Mouse (Mus musculus) CD4-positive, CD25-positive, alpha-beta regulatory T cell, adult 4 months (primary cell): ENCODE data around the gene Fam167b. TPM values are rescaled to one million over a fixed set of nuclear protein-coding genes. Genes with fewer than 3 reads are reported as not detected.
A peak's percentile ranks its signal among the peaks of the same experiment; 100 is the strongest.
"Not testable (repeated sequence)": the region's sequence is repeated elsewhere in the genome, so short reads cannot be mapped to it uniquely, and the experiment has no call there.

Experiments
- ATAC-seq: one replicate; pipeline ENCODE4 v1.8.0; 2017
- polyA plus RNA-seq, 2 experiments: library from polyadenylated mRNA; unstranded; fragments of 100-300 nt; shearing (Covaris generic); gene quantifications; one replicate each; pipeline ENCODE4 v1.2.1; 2017

The Fam167b gene
- polyA plus RNA-seq, 2 experiments from 2014 or later = 0.86 TPM; not detected in 1

DNA sequence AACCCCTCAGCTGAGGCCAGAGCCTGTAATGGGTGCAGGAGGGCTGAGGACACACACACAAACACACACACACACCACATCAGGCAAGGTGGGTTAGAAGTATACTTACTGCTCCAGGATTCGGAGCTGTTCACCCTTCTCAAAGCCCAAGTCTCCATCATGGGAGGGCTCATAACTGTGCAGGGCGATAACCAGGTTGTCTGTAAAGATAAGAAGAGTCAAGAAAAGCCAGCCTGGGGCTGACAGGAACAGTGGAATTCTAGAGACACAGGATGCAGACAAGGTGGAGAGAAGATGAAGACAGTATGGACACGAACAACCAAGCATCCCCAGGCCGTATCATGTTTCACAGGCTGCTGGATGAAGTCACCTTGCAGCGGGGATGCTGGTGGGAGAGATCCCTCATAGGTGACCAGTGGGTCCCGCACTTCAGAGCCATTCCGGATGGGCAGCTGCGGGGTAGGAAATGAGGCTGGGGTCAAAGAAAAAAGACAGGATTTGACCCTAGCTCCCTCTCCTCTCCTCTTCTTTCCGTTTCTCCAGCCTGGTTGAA, 21.0 kb downstream of the Fam167b start:
- no peak for ATAC-seq

DNA sequence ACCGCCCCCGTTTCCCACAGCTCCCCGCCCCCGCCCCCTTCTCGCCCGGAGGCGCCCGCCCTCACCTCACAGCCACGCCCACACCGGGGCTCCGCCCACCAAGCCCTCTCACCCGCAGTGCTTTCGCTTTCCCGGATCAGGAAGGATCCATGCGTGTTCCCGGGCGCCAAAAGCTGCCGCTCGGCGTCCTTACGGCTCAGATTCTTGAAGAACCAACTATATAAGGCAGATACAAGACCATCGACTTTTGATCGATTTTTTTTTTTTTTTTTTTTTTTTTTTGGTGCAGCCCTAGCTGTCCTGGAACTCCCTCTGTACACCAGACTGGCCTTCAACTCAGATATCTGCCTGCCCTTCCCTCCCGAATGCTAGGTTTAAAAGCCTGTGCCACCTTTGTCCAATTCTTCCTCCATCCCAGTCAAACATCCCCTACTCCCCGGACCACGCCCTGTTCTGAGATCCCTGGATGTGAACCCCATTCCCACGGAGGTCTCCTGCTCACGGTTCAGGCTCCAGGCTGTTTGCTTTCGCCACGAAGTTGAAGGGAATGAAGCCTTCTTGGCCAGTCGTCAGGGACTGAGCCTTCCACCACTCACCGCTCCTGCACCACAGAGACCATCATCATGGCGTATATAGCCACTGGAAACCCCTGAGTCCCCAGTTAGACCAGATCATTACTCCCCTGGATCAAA, 21.7 kb downstream of the Fam167b start:
- peak; percentile 36 for ATAC-seq

DNA sequence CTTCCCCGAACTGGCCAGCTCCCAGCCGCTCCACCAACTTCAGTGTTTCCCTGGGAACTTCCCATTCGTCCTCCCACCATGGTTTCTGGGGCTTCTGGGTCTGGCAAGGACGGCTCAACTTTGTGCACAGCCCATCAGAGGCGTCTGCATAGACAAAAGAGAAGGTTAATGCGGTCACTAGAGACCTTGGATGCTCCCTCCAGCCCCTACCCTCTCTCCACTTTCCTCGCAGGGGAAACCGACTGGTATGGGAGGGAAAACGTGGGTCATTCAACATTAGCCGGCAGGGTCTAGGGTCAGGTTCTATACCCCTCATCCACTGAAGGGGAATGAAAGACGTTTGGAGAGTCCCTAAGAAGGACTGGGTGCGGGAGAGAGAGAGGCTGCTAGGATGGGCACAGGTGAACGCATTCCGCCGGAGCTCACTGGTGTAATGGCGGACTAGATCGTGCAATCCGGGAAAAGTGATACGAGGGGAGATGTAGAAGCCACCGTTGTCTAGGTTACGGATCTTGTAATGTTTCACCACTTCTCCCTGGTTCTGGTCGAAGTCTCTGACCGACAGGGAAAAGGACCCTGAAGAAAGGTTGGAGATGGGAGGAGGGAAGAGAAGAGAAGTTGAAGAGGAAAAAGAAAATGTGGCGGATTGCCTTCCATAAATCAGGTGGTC, 22.4 kb downstream of the Fam167b start:
- no peak for ATAC-seq

DNA sequence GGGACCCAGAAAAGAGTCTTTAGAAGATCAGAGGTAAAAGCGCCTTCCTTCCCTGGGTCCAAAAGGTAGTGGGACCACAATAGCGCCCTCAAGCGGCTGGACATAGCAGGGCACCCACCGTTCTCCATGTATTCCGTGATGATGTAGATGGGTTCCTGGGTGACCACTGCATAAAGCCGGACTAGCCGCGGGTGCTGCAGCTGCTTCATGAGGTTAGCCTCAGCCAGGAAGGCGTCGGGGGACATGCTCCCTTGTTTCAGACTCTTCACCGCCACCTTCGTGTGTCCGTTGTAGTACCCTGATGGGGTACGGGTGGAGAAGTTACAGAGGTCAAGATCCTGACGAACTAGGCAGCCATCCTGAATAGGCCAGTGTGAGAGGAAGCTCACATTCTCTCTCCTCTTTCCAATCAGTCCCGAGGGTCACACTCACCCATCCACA, 22.9 kb downstream of the Fam167b start:
- ATAC-seq = no peak

DNA sequence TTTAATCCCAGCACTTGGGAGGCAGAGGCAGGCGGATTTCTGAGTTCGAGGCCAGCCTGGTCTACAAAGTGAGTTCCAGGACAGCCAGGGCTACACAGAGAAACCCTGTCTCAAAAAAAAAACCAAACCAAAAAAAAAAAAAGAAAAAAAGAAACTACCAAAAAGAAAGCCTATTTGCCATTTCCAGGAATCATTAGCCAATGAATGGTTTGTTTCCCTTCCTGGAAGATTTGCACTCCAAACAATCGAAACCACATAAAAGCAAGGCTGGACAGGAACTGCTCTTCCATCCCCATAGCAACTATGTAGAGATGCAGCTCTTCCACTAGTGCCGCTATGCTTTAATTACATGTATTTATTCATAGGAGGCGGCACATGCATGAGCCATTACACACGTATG, 23.8 kb downstream of the Fam167b start:
- ATAC-seq = not testable (repeated sequence)

- ATAC-seq = no peak
Observed at GRCm38 (mm10) chr4:129550295-129550694, 28.1 kb downstream of the Fam167b start.

GRCm38 (mm10) chr4:129549306-129549705, 29.0 kb downstream of the Fam167b start:
- peak; percentile 40 for ATAC-seq

GRCm38 (mm10) chr4:129547631-129548030, 30.7 kb downstream of the Fam167b start:
- ATAC-seq = peak; percentile 40

DNA sequence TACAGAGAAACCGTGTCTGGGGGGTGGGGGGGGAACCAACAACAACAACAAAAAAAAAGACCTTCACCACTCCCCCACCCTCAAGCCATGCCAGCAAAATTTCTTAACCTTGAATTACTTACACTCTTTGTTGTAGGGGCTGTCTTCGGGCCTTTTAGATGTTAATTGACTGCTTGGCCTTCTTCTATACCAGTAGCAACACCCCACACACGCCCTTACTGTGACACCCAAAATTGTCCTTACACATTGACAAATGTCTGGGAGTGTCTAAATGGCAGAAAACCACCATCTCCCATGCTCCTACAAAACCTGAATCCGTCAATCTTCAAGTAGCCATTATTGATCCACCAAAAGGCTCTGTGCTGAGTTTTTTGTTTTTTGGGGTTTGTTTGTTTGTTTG, 34.2 kb downstream of the Fam167b start:
- ATAC-seq = no peak

- ATAC-seq = peak; percentile 92
Observed at GRCm38 (mm10) chr4:129542592-129543141, 35.7 kb downstream of the Fam167b start, which contains the start of gene Hdac1. Gene Hdac1 (minus strand): TSS chr4:129542713.

- peak; percentile 9 for ATAC-seq
Observed at GRCm38 (mm10) chr4:129541868-129542591, 36.3 kb downstream of the Fam167b start.

DNA sequence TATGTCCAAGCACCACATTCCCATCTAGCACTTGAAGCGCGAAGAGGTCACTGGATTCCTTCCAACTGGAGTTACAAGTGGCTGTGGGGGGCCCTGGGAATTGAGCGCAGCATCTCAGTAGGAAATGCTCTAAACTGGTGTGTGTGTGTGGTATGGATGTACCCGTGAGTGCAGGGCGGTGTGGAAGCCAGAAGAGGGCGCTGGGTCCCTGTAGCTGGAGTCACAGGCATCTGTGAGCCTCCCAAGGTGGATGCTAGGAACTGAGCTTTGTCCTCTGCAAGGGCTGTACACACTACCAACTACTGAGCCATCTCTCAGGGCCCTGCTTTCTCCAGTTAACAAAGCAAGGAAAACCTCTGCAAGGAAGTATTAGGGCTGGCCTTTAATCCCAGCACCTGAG, 38.3 kb downstream of the Fam167b start:
- no peak for ATAC-seq

GRCm38 (mm10) chr4:129528901-129529300, 49.4 kb downstream of the Fam167b start:
- ATAC-seq = not testable (repeated sequence)

Other genes starting within 250 kb of the Fam167b start
- gene Rbbp4, start 243.2 kb downstream of the Fam167b start, polyA plus RNA-seq = 100 to 1,000 TPM; 252 to 315 TPM
- gene Zbtb8os, start 242.9 kb downstream of the Fam167b start, polyA plus RNA-seq = 10 to 100 TPM; 79.6 to 86.0 TPM
- 1 to 10 TPM; 9.6 to 9.8 TPM for gene Zbtb8a, start 200.4 kb downstream of the Fam167b start, polyA plus RNA-seq
- not detected for gene Zbtb8b, start 137.7 kb downstream of the Fam167b start, polyA plus RNA-seq
- gene Bsdc1, start 117.0 kb downstream of the Fam167b start, polyA plus RNA-seq = 10 to 100 TPM; 30.8 to 37.9 TPM
- not detected for gene Tssk3, start 87.5 kb downstream of the Fam167b start, polyA plus RNA-seq
- not detected for gene Fam229a, start 87.4 kb downstream of the Fam167b start, polyA plus RNA-seq
- 1 to 10 TPM; 2.3 to 2.6 TPM for gene Marcksl1, start 65.0 kb downstream of the Fam167b start, polyA plus RNA-seq
- 100 to 1,000 TPM; 270 to 328 TPM for gene Hdac1, start 35.8 kb downstream of the Fam167b start, polyA plus RNA-seq
- gene Lck, start 4.9 kb downstream of the Fam167b start, polyA plus RNA-seq = 1,000 to 10,000 TPM; 1,549 to 2,173 TPM
- 100 to 1,000 TPM; 337 to 353 TPM for gene Eif3i, start 22.1 kb upstream of the Fam167b start, polyA plus RNA-seq
- gene Tmem234, start 22.1 kb upstream of the Fam167b start, polyA plus RNA-seq = 100 to 1,000 TPM; 254 to 306 TPM
- gene Dcdc2b, start 35.7 kb upstream of the Fam167b start, polyA plus RNA-seq = 1 to 10 TPM; 3.9 to 7.0 TPM
- 10 to 100 TPM; 48.4 to 68.7 TPM for gene Iqcc, start 40.5 kb upstream of the Fam167b start, polyA plus RNA-seq
- 10 to 100 TPM; 28.6 to 39.5 TPM for gene Ccdc28b, start 45.4 kb upstream of the Fam167b start, polyA plus RNA-seq
- gene Txlna, start 62.5 kb upstream of the Fam167b start, polyA plus RNA-seq = 10 to 100 TPM; 19.8 to 29.3 TPM
- 10 to 100 TPM; 11.8 to 12.0 TPM for gene Kpna6, start 94.2 kb upstream of the Fam167b start, polyA plus RNA-seq
- 10 to 100 TPM in 1 of 2 experiments, 1 to 10 TPM in 1; 8.1 to 16.8 TPM for gene Tmem39b, start 118.3 kb upstream of the Fam167b start, polyA plus RNA-seq
- 10 to 100 TPM; 24.8 to 39.1 TPM for gene Khdrbs1, start 163.8 kb upstream of the Fam167b start, polyA plus RNA-seq
- 1,000 to 10,000 TPM; 1,309 to 1,442 TPM for gene Ptp4a2, start 232.7 kb upstream of the Fam167b start, polyA plus RNA-seq